Mouse (Mus musculus): Measurements from ENCODE around the gene Shisal2b. TPM values are rescaled to one million over a fixed set of nuclear protein-coding genes. Genes with fewer than 3 reads are reported as not detected.
"Not testable (repeated sequence)": the region's sequence is repeated elsewhere in the genome, so short reads cannot be mapped to it uniquely, and the experiment has no call there.

Shisal2b gene
- 0.32 TPM in 1 of 2 replicates, not detected in the other for polyA plus RNA-seq (2016; fragmentation: Nextera tagmentation; extraction: Ambion mirVana)

- peaks cover 33% of the 10 kb centered on the region for H3K27me3 ChIP-seq
- peak within 1 kb of the TSS; percentile 82 for H3K4me2 ChIP-seq
- no peaks in the 10 kb centered on the region for H3K9me3 ChIP-seq
- peak within 1 kb of the TSS; percentile 49 for H3K4me3 ChIP-seq (replicated peaks)
- 0 out of 2 replicates have a peak within 1 kb of the TSS, but pooled peaks have one; percentile 12 for H3K27ac ChIP-seq
- 5% methylated on average over 38 of the region's 38 CpGs for WGBS
- H3K4me1 ChIP-seq (replicated peaks), result 0 out of 2 replicates have a peak, but pooled peaks cover 3% of the 10 kb centered on the region
- H3K36me3 ChIP-seq, result no peaks in the 10 kb centered on the region
- peak within 1 kb of the TSS; percentile 61 for H3K9ac ChIP-seq (replicated peaks)
- peak; percentile 73 for ATAC-seq (ENCODE audit: insufficient number of reproducible peaks, insufficient read depth, low FRiP score, low TSS enrichment, low read depth)
These were observed at the start of gene Shisal2b for GRCm38 (mm10) chr13:104863127-104863979. Shisal2b (minus strand) TSS chr13:104863893.

GRCm38 (mm10) chr13:104911626-104912025 lies 47.9 kb upstream of the Shisal2b start:
- H3K27ac ChIP-seq; H3K4me3 ChIP-seq (replicated peaks); ATAC-seq (ENCODE audit: insufficient number of reproducible peaks, insufficient read depth, low FRiP score, low TSS enrichment, low read depth); H3K4me1 ChIP-seq (replicated peaks); H3K27me3 ChIP-seq; H3K36me3 ChIP-seq; H3K4me2 ChIP-seq; H3K9me3 ChIP-seq; H3K9ac ChIP-seq (replicated peaks): not testable (repeated sequence)
- WGBS, result 78% methylated on average over 5 of the region's 5 CpGs

DNA sequence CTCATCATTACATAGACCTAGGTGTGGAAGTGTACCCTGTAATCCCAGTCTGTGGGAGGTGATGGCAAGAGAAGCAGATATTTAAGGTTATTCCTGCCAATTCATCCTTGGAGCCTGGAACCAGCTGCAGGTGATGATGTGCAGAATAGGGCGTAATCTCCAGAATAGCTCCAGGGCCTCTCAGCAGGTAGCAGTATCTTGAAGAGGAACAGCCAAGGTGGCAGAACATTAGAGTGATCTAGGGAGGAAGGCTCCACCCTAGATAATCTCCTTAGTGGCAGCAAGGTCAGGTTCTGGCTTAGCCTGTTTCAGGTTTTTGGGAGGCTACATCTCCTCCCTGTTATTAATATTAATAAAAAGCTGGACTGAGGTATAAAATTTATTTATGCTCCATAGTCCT lies 47.3 kb upstream of the Shisal2b start:
- H3K4me2 ChIP-seq; H3K36me3 ChIP-seq; H3K9me3 ChIP-seq; H3K27me3 ChIP-seq; H3K4me3 ChIP-seq (replicated peaks); H3K27ac ChIP-seq; ATAC-seq (ENCODE audit: insufficient number of reproducible peaks, insufficient read depth, low FRiP score, low TSS enrichment, low read depth); H3K9ac ChIP-seq (replicated peaks); H3K4me1 ChIP-seq (replicated peaks): not testable (repeated sequence)
- 94% methylated on average over 1 of the region's 1 CpGs for WGBS

- Histone ChIP-seq H3K4me1 (replicated peaks) (no peaks in the 10 kb centered on the region), H3K4me2 (no peak overlapping the region), H3K9ac (replicated peaks) (no peak overlapping the region), H3K27me3 (no peaks in the 10 kb centered on the region), H3K9me3 (no peaks in the 10 kb centered on the region), H3K36me3 (no peaks in the 10 kb centered on the region), H3K27ac (no peak overlapping the region), H3K4me3 (replicated peaks) (no peak overlapping the region)
- no peak for ATAC-seq (ENCODE audit: insufficient number of reproducible peaks, insufficient read depth, low FRiP score, low TSS enrichment, low read depth)
- 73% methylated on average over 7 of the region's 7 CpGs for WGBS
These were observed 45.0 kb upstream of the Shisal2b start for GRCm38 (mm10) chr13:104908691-104909090.

DNA sequence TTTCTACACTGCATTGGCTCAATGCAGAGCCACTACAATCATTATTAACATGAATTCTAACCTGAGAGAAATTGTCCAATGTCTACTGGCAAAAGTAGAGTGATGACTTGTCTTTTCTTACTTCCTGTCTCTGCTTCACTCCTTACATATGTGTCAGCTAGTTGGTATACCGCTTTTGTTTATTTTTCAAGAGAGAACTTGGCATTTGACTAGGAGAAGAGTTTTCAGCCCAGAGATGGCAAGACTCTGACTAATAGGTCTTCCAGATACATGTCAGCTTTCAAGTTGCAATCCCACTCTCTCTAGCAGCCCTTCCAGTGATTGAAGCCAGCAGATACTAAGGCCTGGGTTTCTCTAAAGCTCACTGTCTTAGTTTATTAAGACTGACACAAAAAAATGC lies 31.1 kb upstream of the Shisal2b start:
- no peaks in the 10 kb centered on the region for H3K36me3 ChIP-seq
- no peak overlapping the region for H3K4me3 ChIP-seq (replicated peaks)
- no peaks in the 10 kb centered on the region for H3K27me3 ChIP-seq
- H3K27ac ChIP-seq, result no peak overlapping the region
- no peaks in the 10 kb centered on the region for H3K9me3 ChIP-seq
- WGBS, result 83% methylated on average over 1 of the region's 1 CpGs
- H3K4me2 ChIP-seq, result no peak overlapping the region
- H3K9ac ChIP-seq (replicated peaks), result no peak overlapping the region
- no peaks in the 10 kb centered on the region for H3K4me1 ChIP-seq (replicated peaks)
- ATAC-seq (ENCODE audit: insufficient number of reproducible peaks, insufficient read depth, low FRiP score, low TSS enrichment, low read depth), result no peak

- Histone ChIP-seq H3K4me1 (replicated peaks) (no peaks in the 10 kb centered on the region), H3K9ac (replicated peaks) (no peak overlapping the region), H3K9me3 (no peaks in the 10 kb centered on the region), H3K4me2 (no peak overlapping the region), H3K36me3 (no peaks in the 10 kb centered on the region), H3K27ac (no peak overlapping the region), H3K27me3 (no peaks in the 10 kb centered on the region), H3K4me3 (replicated peaks) (no peak overlapping the region)
- 70% methylated on average over 4 of the region's 4 CpGs for WGBS
- ATAC-seq (ENCODE audit: insufficient number of reproducible peaks, insufficient read depth, low FRiP score, low TSS enrichment, low read depth), result no peak
These were observed 28.6 kb upstream of the Shisal2b start for GRCm38 (mm10) chr13:104892337-104892736.

- no peaks in the 10 kb centered on the region for H3K4me1 ChIP-seq (replicated peaks)
- ATAC-seq (ENCODE audit: insufficient number of reproducible peaks, insufficient read depth, low FRiP score, low TSS enrichment, low read depth), result no peak
- H3K9ac ChIP-seq (replicated peaks), result no peak overlapping the region
- no peaks in the 10 kb centered on the region for H3K9me3 ChIP-seq
- H3K27me3 ChIP-seq, result no peaks in the 10 kb centered on the region
- WGBS, result 68% methylated on average over 7 of the region's 8 CpGs
- no peaks in the 10 kb centered on the region for H3K36me3 ChIP-seq
- no peak overlapping the region for H3K4me3 ChIP-seq (replicated peaks)
- no peak overlapping the region for H3K27ac ChIP-seq
- H3K4me2 ChIP-seq, result no peak overlapping the region
These were observed 22.8 kb upstream of the Shisal2b start for GRCm38 (mm10) chr13:104886308-104887032.

- Histone ChIP-seq H3K9ac (replicated peaks) (no peak overlapping the region), H3K9me3 (no peaks in the 10 kb centered on the region), H3K36me3 (no peaks in the 10 kb centered on the region), H3K4me1 (replicated peaks) (no peaks in the 10 kb centered on the region), H3K4me3 (replicated peaks) (no peak overlapping the region), H3K4me2 (no peak overlapping the region), H3K27me3 (no peaks in the 10 kb centered on the region), H3K27ac (no peak overlapping the region)
- no peak for ATAC-seq (ENCODE audit: insufficient number of reproducible peaks, insufficient read depth, low FRiP score, low TSS enrichment, low read depth)
- WGBS, result 35% methylated on average over 9 of the region's 16 CpGs
These were observed 20.0 kb upstream of the Shisal2b start for GRCm38 (mm10) chr13:104883566-104884249.

- 79% methylated on average over 4 of the region's 4 CpGs for WGBS
- no peaks in the 10 kb centered on the region for H3K36me3 ChIP-seq
- H3K9me3 ChIP-seq, result no peaks in the 10 kb centered on the region
- ATAC-seq (ENCODE audit: insufficient number of reproducible peaks, insufficient read depth, low FRiP score, low TSS enrichment, low read depth), result no peak
- H3K27ac ChIP-seq, result no peak overlapping the region
- H3K4me2 ChIP-seq, result no peak overlapping the region
- no peak overlapping the region for H3K4me3 ChIP-seq (replicated peaks)
- no peak overlapping the region for H3K9ac ChIP-seq (replicated peaks)
- H3K27me3 ChIP-seq, result no peaks in the 10 kb centered on the region
- H3K4me1 ChIP-seq (replicated peaks), result no peaks in the 10 kb centered on the region
These were observed 14.8 kb upstream of the Shisal2b start for GRCm38 (mm10) chr13:104878508-104878907.

GRCm38 (mm10) chr13:104869907-104870306 lies 6.2 kb upstream of the Shisal2b start:
- Histone ChIP-seq H3K4me3 (replicated peaks) (no peak overlapping the region), H3K27ac (no peak overlapping the region), H3K9ac (replicated peaks) (no peak overlapping the region), H3K4me2 (no peak overlapping the region), H3K27me3 (peaks cover 4% of the 10 kb centered on the region), H3K36me3 (no peaks in the 10 kb centered on the region), H3K9me3 (no peaks in the 10 kb centered on the region), H3K4me1 (replicated peaks) (no peaks in the 10 kb centered on the region)
- ATAC-seq (ENCODE audit: insufficient number of reproducible peaks, insufficient read depth, low FRiP score, low TSS enrichment, low read depth), result no peak
- WGBS, result 85% methylated on average over 2 of the region's 2 CpGs

GRCm38 (mm10) chr13:104866726-104867125 lies 3.0 kb upstream of the Shisal2b start:
- Histone ChIP-seq H3K27ac (no peak overlapping the region), H3K4me1 (replicated peaks) (0 out of 2 replicates have a peak, but pooled peaks cover 3% of the 10 kb centered on the region), H3K27me3 (peaks cover 31% of the 10 kb centered on the region), H3K36me3 (no peaks in the 10 kb centered on the region), H3K4me2 (no peak overlapping the region), H3K4me3 (replicated peaks) (no peak overlapping the region), H3K9me3 (no peaks in the 10 kb centered on the region), H3K9ac (replicated peaks) (no peak overlapping the region)
- 85% methylated on average over 5 of the region's 5 CpGs for WGBS
- no peak for ATAC-seq (ENCODE audit: insufficient number of reproducible peaks, insufficient read depth, low FRiP score, low TSS enrichment, low read depth)

Data from limb, embryonic 12.5 days (tissue).